Mouse (Mus musculus) cerebellum, adult 9-10 months (tissue): ENCODE results near the gene Taf1c.

Experiments
- DNase-seq: peaks from one replicate; pipeline ENCODE4 v3.0.0; 2022

Gene Taf1c

DNA sequence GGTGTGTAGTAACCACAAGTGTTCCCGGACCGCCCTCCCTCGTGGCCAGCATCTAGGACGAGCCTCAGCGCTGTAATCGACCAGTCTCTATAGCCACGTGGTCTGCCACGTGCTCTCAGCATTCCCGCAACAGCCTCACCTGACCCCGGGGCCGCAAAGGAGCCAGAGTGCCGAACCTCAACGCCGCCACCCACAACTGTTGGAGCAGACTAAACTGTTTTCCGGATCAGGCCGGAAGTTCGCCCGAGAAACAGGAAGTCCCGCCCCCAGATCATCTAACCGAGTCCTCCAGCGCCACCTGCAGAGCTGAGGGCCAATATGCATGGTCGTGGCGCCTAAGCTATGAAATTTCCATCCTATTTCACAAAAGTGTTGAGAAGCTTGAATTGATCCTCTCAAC, at the start of gene Taf1c:
Gene Taf1c, minus strand, starts transcription at position 227 of the 400 bp plus-strand sequence.
- DNase-seq = peak; percentile 95

GRCm38 (mm10) chr8:119651324-119651723, 46.3 kb upstream of the Taf1c start:
- no peak for DNase-seq

DNA sequence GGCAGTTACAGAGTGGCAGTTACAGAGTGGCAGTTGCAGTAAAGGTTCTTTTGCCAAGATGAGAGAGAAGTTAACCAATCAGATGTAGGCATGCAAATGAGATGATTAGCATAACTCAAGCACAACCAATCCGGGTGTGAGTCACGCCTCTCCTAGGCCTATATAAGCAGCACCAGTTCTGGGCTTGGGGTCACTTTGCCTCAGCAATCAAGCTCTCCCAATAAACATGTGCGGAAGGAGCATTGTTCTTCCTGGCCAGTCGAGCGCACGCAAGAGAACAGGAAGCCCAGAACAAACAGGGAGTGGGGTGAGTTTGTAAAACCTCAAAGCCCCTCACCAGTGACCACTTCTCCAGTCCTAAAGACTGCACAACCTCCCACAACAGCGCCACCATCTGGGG, 41.8 kb upstream of the Taf1c start:
- no peak for DNase-seq

DNA sequence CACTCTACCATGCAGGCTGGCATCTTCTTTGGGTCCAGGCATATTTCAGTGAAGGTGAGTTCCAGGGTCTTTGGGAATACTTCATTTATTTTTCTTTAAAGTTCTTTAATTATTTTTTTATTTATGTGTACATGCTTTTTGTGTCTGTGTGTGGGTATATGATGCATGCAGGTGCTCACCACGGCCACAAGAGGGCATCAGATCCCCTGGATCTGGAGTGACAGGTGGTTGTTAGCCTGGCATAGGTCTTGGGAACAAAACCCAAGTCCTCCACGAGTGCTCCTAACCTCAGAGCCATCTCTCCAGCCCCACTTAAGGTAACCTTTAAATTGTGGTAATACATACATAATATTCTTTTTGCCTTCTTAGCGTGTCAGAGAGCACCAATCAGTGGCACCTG, 41.2 kb upstream of the Taf1c start:
- DNase-seq = no peak

DNA sequence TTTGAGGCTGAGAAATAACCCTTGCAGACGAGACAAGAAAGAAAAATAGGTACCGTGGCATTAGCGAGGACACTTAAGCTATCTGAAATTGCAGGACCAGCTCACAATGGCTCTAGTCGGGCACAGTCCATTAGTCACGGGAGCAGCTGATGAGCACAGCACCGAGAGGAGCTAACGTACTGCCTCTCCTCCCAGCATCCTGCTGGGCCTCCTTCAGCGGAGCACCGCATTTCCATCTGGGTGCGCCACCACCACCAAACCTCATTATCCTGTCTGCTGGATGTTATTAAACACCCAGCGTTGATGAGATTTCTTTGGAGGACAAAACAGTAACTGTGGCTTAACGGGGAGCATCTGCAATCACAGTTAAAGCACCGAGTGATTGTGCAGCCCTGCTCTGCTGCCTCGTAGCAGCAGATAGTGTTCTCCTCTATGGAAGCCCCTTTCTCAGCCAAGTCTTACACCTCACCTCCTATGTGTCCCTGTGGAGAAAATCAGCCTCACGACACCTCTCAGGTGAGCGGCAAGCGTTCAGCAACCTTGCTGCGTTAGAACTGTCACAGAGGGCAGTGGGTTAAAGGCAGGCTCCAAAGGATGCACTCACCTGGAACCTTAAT, 40.1 kb upstream of the Taf1c start:
- DNase-seq = no peak

DNA sequence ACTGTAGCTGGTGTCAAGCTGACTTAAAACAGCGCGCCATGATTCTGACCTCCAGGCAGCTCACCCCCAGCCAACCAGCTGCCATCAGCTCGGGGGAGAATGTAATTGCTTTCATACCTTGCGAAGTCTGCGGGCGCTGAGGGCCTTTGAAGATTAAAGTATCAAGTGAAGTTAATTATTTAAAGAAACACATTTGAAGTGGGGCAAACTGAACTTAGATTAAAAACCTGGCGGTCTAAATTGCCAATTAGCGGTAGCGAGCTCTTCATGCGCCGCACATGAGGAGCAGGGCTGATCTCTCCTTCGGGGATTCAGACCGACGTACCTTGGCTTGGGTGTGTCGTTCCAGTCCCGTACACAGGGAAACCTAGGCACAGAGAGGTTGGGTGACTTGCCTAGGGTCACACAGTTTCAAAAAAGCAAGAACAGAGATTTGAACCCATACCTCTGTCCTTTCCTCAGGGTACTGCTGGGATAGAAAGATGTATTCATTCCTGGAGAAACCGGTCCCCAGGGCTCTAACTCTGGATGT, 39.5 kb upstream of the Taf1c start:
- no peak for DNase-seq

DNA sequence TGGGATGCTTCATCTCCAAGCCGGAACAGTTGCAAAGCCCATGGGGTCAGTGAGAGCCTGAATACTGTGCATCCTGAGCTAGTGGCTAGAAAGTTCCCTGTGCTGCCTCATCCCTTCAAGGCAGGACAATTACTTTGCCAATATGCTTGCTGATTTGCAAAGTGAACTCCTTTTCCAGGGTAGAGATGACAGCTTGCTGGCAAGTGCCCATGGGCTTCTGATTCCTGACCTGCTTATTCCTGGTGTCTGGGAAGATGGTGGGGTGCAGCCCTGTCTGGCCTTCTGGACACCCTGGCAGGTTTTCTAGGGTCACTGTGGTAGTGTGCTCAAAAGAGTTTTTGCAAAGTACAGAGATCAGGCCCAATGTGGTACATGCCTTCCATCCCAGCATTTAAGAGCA, 37.9 kb upstream of the Taf1c start:
- DNase-seq = peak; percentile 37

DNA sequence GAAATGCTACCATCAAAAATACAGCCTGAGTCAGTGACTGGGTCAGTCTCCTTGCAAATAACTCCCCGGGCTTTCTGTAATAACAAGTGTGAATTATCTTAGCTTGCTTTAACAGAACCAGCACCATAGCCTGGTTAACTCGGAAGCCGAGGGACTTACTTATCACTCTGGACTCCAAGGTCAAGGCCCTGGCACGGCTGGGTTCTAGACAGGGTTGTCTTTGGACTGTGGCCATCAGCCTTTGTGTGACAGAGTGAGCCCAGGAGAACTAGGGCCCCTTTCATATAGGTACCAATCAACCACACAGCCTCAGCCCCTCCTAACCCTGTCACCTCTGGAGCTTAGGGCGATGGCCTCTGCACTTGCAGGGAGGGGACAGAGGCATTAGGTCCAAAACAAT, 36.0 kb upstream of the Taf1c start:
- DNase-seq = no peak

GRCm38 (mm10) chr8:119639798-119640197, 34.8 kb upstream of the Taf1c start:
- no peak for DNase-seq

- no peak for DNase-seq
Observed at GRCm38 (mm10) chr8:119638261-119638660, 33.2 kb upstream of the Taf1c start.

GRCm38 (mm10) chr8:119637381-119637780, 32.4 kb upstream of the Taf1c start:
- DNase-seq = no peak

DNA sequence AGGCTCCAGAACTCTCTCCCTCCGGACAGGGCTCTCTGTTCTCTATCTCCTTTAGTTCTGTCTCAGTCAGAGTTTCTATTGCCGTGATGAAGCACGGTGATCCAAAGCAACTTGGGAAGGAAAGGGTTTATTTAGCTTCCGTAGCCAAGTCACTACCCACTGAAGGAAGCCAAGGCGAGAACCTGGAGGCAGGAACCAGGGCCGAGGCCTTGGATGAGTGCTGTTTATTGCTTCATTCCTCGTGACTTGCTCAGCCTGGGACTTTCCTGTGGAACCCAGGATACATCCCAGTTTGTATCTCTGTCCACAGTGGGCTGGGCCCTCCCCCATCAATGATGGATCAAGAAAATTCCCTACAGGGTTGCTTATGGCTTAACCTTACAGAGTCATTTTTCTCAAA, 31.7 kb upstream of the Taf1c start:
- DNase-seq = no peak

- no peak for DNase-seq
Observed at GRCm38 (mm10) chr8:119635958-119636357, 30.9 kb upstream of the Taf1c start.

DNA sequence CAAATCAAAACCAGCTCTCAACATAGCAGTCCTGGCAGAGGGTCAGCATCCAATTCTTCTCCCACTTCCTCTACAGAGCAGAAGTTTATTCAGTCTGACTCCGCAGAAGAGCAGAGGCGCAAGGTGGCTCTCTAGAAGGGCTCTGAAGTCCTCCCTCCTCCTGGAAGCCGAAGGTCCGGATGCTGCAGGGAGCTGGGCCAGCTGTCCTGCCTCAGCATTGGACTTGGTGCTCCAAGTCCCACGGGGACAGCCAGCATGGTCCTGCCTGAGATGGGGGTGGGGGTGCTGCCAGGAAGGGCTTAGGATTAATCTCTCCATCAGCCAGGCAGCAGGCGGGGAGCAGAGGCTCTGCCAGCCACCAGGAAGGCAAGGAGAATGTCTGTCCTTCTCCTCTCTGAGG, 30.4 kb upstream of the Taf1c start, which contains the start of gene Kcng4:
Gene Kcng4, minus strand, starts transcription at position 303 of the 400 bp plus-strand sequence.
- no peak for DNase-seq

DNA sequence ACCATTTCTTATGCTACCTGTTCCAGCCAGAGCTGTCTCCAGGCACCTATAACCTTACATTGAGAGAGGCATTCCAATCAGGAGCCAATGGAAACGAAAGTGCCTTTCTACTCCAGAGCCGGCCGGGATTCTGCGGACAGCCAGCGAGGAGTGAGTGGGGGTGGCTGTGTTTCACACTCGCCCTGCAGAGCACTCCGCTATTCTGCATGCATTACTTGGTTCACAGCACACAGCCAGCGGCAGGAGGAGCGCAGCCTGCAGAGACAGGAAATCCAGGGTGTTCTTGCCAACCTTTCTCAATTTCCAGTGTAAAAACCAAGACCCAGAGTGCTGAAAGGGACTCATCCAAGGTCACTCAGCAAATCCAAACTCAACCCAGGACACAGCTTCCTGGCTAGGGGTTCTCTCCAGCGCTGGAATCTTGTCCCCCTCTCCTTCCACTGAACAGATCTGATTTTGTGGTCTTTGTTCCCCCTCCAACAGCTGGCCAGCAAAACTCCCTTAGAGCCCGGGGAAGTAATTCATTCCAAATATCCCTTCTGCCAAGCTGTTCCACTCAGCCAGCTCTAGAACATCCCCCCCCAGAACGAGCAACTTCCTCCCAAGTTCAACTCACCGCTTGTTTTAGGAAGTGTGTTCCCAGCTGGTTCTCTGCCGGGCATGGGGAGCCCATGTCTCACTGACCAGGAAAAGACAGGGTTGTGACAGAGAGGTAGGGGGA, 29.8 kb upstream of the Taf1c start:
- no peak for DNase-seq

- DNase-seq = no peak
Observed at GRCm38 (mm10) chr8:119632909-119633308, 27.9 kb upstream of the Taf1c start.

DNA sequence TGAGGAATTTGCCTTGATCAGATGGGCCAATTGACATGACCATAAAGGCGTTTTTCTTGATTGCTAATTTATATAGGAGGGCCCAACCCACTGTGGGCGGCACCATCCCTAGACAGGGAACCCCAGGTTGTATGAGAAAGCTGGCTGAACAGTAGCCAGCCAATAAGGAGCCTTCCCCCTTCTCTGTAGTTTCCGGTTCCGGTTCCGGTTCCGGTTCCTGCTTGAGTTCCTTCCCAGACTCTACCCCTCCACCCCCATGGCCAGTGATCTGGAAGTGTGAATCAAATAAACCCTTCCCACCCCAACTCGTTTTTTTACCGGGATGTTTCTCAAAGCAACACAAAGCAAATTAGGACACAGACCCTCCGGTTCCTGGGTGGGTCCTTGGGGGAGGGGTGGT, 27.2 kb upstream of the Taf1c start:
- no peak for DNase-seq

DNA sequence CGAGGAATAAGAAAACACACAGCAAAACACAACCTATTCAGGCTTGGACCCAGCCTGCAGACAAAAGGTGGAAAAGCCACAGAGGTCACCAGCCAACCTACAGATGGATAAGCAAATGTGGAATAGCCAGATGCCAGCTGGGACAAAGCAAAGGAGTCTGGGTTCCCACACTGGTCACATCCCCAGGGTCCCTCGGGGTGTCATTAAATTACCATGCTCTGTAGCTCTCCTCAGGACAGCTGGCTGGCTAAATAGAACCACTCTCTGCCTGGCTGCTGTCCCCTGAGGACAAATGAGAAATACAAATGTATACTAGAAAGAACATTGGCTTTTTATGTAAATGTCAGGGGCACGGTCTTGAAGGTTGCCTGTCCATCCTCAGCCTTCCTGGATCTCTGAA, 25.8 kb upstream of the Taf1c start:
- no peak for DNase-seq

GRCm38 (mm10) chr8:119627613-119628359, 22.8 kb upstream of the Taf1c start:
- no peak for DNase-seq

DNA sequence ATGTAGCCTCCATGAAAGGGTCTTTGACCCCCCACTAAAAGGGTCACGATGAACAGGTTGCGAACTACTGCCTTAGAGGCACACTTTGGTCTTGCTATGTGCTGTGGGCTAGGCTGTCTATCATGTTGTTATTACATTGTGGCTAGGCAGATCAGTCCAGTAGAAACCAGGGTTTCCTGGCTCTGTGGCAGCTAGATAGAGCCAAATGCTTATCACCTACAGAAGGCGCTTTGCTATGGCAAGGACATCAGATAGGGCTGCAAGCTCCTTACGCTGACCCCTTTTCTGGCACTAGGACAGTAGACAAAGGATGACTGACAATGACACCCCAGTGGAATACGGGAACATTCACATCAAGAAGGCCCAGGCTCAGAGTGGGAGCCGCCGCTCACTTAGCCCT, 22.2 kb upstream of the Taf1c start:
- no peak for DNase-seq

GRCm38 (mm10) chr8:119625788-119626187, 20.8 kb upstream of the Taf1c start:
- DNase-seq = no peak

- no peak for DNase-seq
Observed at GRCm38 (mm10) chr8:119624916-119625315, 19.9 kb upstream of the Taf1c start.

GRCm38 (mm10) chr8:119623744-119624143, 18.7 kb upstream of the Taf1c start:
- no peak for DNase-seq

DNA sequence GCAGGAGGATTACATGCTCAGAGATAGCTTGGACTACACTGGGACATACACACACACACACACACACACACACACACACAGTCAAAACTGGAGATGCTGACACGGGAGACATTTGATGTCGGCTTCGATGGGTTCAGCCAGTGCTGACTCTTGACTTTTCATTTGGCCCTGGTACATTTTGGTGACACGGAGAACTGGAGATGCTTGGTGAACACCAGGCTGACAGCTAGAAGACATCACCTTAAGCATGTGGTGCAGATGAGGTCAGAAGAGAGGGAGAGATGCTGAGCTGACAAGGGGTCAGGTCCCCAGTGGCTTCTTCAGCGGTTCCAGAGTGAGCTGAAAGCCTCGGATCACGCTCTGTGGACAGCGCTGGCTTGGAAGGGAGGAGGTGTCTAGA, 18.0 kb upstream of the Taf1c start:
- no peak for DNase-seq
